Comparison of ENCODE assay signal across 8 mouse cellular contexts in the genomic region with DNA sequence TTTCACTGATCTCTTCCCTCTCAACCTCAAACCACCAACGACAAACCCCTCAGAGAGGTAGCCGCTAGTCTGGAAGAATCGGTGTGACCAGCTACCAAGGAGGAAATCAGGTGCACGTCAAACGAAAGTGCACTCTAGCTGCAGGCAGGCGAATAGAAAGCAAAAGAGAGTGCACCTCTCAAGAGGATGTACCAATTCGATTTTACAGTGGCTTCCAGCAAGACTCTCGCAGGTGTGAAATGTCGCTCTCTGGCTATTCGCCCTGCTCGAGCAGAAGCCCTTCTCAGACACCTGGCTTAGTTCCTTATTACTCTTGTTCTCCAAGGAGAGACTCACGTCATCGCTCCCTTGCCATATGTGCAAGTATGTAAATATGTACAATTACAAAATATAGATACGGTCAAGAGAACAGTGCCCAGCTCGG. TPM values are rescaled to one million over a fixed set of nuclear protein-coding genes. Genes with fewer than 3 reads are reported as not detected.
DNase-seq lines count a peak whose midpoint lies in the region; ATAC-seq and TF ChIP-seq lines count a peak whose summit lies in the region.

A gene (minus strand): TSS at position 336 of the 424 bp plus-strand sequence.

- peaks cover 25% of the 10 kb centered on the region for H3K4me1 ChIP-seq in forebrain, embryonic 10.5 days
- H3K4me1 ChIP-seq in limb, embryonic 15.5 days, result peaks cover 17% of the 10 kb centered on the region
- peaks cover 4% of the 10 kb centered on the region; the same call in 1 of the 2 replicates for H3K4me1 ChIP-seq in midbrain, postnatal 0 days (ENCODE audit: insufficient read depth, low read length)

- H3K9me3 ChIP-seq in forebrain, embryonic 10.5 days, result peaks cover 5% of the 10 kb centered on the region; the same call in 1 of the 2 replicates
- no peaks in the 10 kb centered on the region for H3K9me3 ChIP-seq in limb, embryonic 15.5 days
- H3K9me3 ChIP-seq in midbrain, postnatal 0 days (ENCODE audit: low read length), result no peaks in the 10 kb centered on the region

- H3K9ac ChIP-seq in limb, embryonic 15.5 days, result peak within 1 kb of the TSS; percentile 56
- H3K9ac ChIP-seq in midbrain, postnatal 0 days (replicated peaks; ENCODE audit: low read length, poor library complexity, severe bottlenecking), result peak within 1 kb of the TSS; percentile 70

- ATAC-seq in cerebellum, adult (ENCODE audit: insufficient number of reproducible peaks, low FRiP score, low TSS enrichment), result peak; percentile 64
- no peak for ATAC-seq in limb, embryonic 15.5 days (ENCODE audit: insufficient number of reproducible peaks, low FRiP score, low TSS enrichment, low read depth)
- no peak for ATAC-seq in midbrain, postnatal 0 days (ENCODE audit: low FRiP score)

- WGBS in forebrain, embryonic 10.5 days, result 7% methylated on average over 15 of the region's 15 CpGs
- WGBS in limb, embryonic 15.5 days, result 4% methylated on average over 15 of the region's 15 CpGs
- WGBS in midbrain, postnatal 0 days, result 5% methylated on average over 15 of the region's 15 CpGs

- peaks cover 49% of the 10 kb centered on the region for H3K27me3 ChIP-seq in forebrain, embryonic 10.5 days (ENCODE audit: poor library complexity, severe bottlenecking)
- H3K27me3 ChIP-seq in limb, embryonic 15.5 days, result peaks cover 23% of the 10 kb centered on the region; the same call in 1 of the 2 replicates
- 0 out of 2 replicates have a peak, but pooled peaks cover 3% of the 10 kb centered on the region for H3K27me3 ChIP-seq in midbrain, postnatal 0 days (ENCODE audit: insufficient read depth, low read length)

- 0 out of 2 replicates have a peak, but pooled peaks have one; percentile 2 for TF ChIP-seq CTCF in midbrain, postnatal 0 days (IDR thresholded peaks at IDR 0.05)

- DNase-seq in cerebellum, postnatal 4 days (ENCODE audit: low spot score in 2 of 2), result no peak
- DNase-seq in adrenal gland, postnatal 14 days, result peak; percentile 12
- peak; percentile 35 for DNase-seq in forebrain, embryonic 10.5 days (ENCODE audit: extremely low spot score, low spot score)
- DNase-seq in induced T-regulatory cell, adult 2 months (ENCODE audit: low read depth), result peak; percentile 87
- peak; percentile 24 for DNase-seq in midbrain, postnatal 0 days (ENCODE audit: low spot score)
- peak; percentile 71 for DNase-seq in thymus, postnatal 0 days (ENCODE audit: low spot score)

- H3K36me3 ChIP-seq in forebrain, embryonic 10.5 days (replicated peaks), result no peaks in the 10 kb centered on the region
- no peaks in the 10 kb centered on the region for H3K36me3 ChIP-seq in limb, embryonic 15.5 days
- H3K36me3 ChIP-seq in midbrain, postnatal 0 days (ENCODE audit: insufficient read depth, low read length), result no peaks in the 10 kb centered on the region

- H3K27ac ChIP-seq in forebrain, embryonic 10.5 days, result peak within 1 kb of the TSS; percentile 71
- H3K27ac ChIP-seq in limb, embryonic 15.5 days, result no peak within 1 kb of the TSS
- H3K27ac ChIP-seq in midbrain, postnatal 0 days (ENCODE audit: low read depth, low read length), result peak within 1 kb of the TSS; percentile 62

- H3K4me2 ChIP-seq in limb, embryonic 15.5 days, result peak within 1 kb of the TSS; percentile 100
- H3K4me2 ChIP-seq in midbrain, postnatal 0 days (ENCODE audit: low read depth, low read length, poor library complexity, severe bottlenecking), result peak within 1 kb of the TSS; percentile 96

- peak within 1 kb of the TSS; percentile 76 for H3K4me3 ChIP-seq in forebrain, embryonic 10.5 days
- peak within 1 kb of the TSS; percentile 57 for H3K4me3 ChIP-seq in limb, embryonic 15.5 days
- peak within 1 kb of the TSS; percentile 69 for H3K4me3 ChIP-seq in midbrain, postnatal 0 days (ENCODE audit: low read depth, low read length)

RNA-seq across cellular contexts. Expression of the gene that starts here (rescaled TPM):
- 11.3 and 12.6 TPM in 2 replicates for total RNA-seq in adrenal gland, postnatal 14 days (2021)
- polyA plus RNA-seq in forebrain, embryonic 10.5 days (2016; fragmentation: Nextera tagmentation; extraction: Ambion mirVana), result 0.15 and 0.18 TPM in 2 replicates
- 0.24 and 0.43 TPM in 2 replicates for polyA plus RNA-seq in limb, embryonic 15.5 days (2015; fragmentation: Nextera tagmentation; extraction: Ambion mirVana)
- total RNA-seq in midbrain, postnatal 0 days (2014; rRNA removed), result 30.4 and 35.8 TPM in 2 replicates
- polyA plus RNA-seq in midbrain, postnatal 0 days (2015; fragmentation: Nextera tagmentation; extraction: Ambion mirVana), result 18.6 and 19.7 TPM in 2 replicates
- 2.9 and 3.6 TPM in 2 replicates for polyA plus RNA-seq in thymus, postnatal 0 days (2015; fragmentation: Nextera tagmentation; extraction: Ambion mirVana)

Comparison
In these comparisons a context has a peak if more than half of its experiments do, and no peak if none do; other contexts are left out.
1. Peak in DNase-seq, H3K4me3 ChIP-seq and H3K27ac ChIP-seq in forebrain, embryonic 10.5 days; RNA of the gene not detected or under 1 TPM.
2. DNase-seq: peak in adrenal gland, postnatal 14 days (single experiment), induced T-regulatory cell, adult 2 months (single experiment), midbrain, postnatal 0 days (single experiment) and thymus, postnatal 0 days (single experiment); none in cerebellum, postnatal 4 days (0 of 2).
3. Peak in every context shown above with its lines, with median percentiles within 50 percentile points of each other: H3K4me3 ChIP-seq.